Mouse (Mus musculus) heart, embryonic 10.5 days (tissue): ENCODE data around the gene Maml1. TPM values are rescaled to one million over a fixed set of nuclear protein-coding genes. Genes with fewer than 3 reads are reported as not detected.
A peak's percentile ranks its signal among the peaks of the same experiment; 100 is the strongest.

Experiments used
- DNase-seq: peaks from one replicate; pipeline ENCODE4 v3.0.0-alpha.2; 2017; ENCODE audit warnings: low spot score
- H3K27ac ChIP-seq: fragments of 300-500 bp; sonication (generic); 2 replicates; pipeline ENCODE4 v1.5.1; 2016; ENCODE audit warnings: mild to moderate bottlenecking
- H3K27me3 ChIP-seq: fragments of 300-500 bp; sonication (generic); 2 replicates; pipeline ENCODE4 v1.6.1; 2016; ENCODE audit warnings: mild to moderate bottlenecking; ENCODE audit not compliant: poor library complexity, insufficient read depth, severe bottlenecking
- H3K36me3 ChIP-seq: fragments of 300-500 bp; sonication (generic); 2 replicates; pipeline ENCODE4 v1.6.1; 2016; ENCODE audit warnings: mild to moderate bottlenecking, moderate library complexity
- H3K4me1 ChIP-seq: fragments of 300-500 bp; sonication (generic); 2 replicates; pipeline ENCODE4 v1.6.1; 2016; ENCODE audit warnings: mild to moderate bottlenecking
- H3K4me3 ChIP-seq: fragments of 300-500 bp; sonication (generic); 2 replicates; pipeline ENCODE4 v1.5.1; 2016; ENCODE audit warnings: mild to moderate bottlenecking, moderate library complexity
- H3K9me3 ChIP-seq: fragments of 300-500 bp; sonication (generic); 2 replicates; pipeline ENCODE4 v1.6.1; 2016; ENCODE audit warnings: mild to moderate bottlenecking, moderate library complexity
- WGBS: fragments of 180-500 bp; shearing (Covaris S2); methylation state at CpG from one replicate; pipeline ENCODE4 v1.1.7; 2016; 5-methylcytosine and 5-hydroxymethylcytosine counted together
- polyA plus RNA-seq: library from polyadenylated mRNA; unstranded; fragments of >200 nt; fragmentation: Nextera tagmentation; extraction: Ambion mirVana; gene quantifications from 2 replicates; pipeline ENCODE4 v1.2.1, GENCODE M21; 2016

Maml1 gene
- polyA plus RNA-seq, 1 experiment from 2014 or later: 4.7 TPM

DNA sequence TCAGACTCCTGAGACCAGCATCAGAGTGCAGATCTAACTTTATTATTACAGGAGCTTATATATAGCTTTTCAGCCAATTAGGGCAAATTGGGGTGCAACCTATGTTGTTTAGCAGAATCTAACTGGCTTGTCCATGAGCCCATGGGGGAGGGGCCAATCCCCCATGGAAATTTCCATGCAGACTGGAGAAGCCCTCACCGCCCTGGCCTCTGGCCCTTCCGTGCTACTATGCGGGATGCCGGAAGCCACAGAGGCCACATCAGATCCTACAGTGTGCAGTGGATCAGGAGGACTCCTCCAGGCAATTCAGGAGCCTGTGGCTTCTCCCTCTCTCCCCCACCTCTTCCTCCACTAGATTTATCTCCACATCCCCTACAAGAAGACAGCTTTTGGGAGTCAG is 74.3 kb downstream of the Maml1 start:
- no peak for DNase-seq
- peaks cover 5% of the 10 kb centered on the region; the same call in 1 of the 2 replicates for H3K27me3 ChIP-seq
- peaks cover 35% of the 10 kb centered on the region for H3K4me1 ChIP-seq
- H3K27ac ChIP-seq: peak overlapping the region; percentile 42; the same call in 1 of the 2 replicates
- 33% methylated on average over 4 of the region's 4 CpGs for WGBS
- no peaks in the 10 kb centered on the region for H3K36me3 ChIP-seq
- H3K4me3 ChIP-seq: no peak overlapping the region
- H3K9me3 ChIP-seq: no peaks in the 10 kb centered on the region

- Histone ChIP-seq H3K4me1 (peaks cover 41% of the 10 kb centered on the region), H3K9me3 (no peaks in the 10 kb centered on the region), H3K27me3 (no peaks in the 10 kb centered on the region), H3K36me3 (no peaks in the 10 kb centered on the region), H3K4me3 (no peak overlapping the region), H3K27ac (0 out of 2 replicates have a peak overlapping the region, but pooled peaks have one; percentile 13)
- 63% methylated on average over 4 of the region's 4 CpGs for WGBS
- no peak for DNase-seq
These were observed 75.3 kb downstream of the Maml1 start for GRCm38 (mm10) chr11:50216724-50217366.

GRCm38 (mm10) chr11:50215633-50216032 is 76.5 kb downstream of the Maml1 start:
- Histone ChIP-seq H3K27me3 (no peaks in the 10 kb centered on the region), H3K27ac (no peak overlapping the region), H3K9me3 (no peaks in the 10 kb centered on the region), H3K36me3 (no peaks in the 10 kb centered on the region), H3K4me1 (peaks cover 49% of the 10 kb centered on the region), H3K4me3 (peak overlapping the region; percentile 27; the same call in 1 of the 2 replicates)
- 14% methylated on average over 9 of the region's 9 CpGs for WGBS
- DNase-seq: no peak

GRCm38 (mm10) chr11:50214631-50215030 is 77.5 kb downstream of the Maml1 start:
- Histone ChIP-seq H3K4me1 (peaks cover 49% of the 10 kb centered on the region), H3K9me3 (no peaks in the 10 kb centered on the region), H3K27me3 (no peaks in the 10 kb centered on the region), H3K36me3 (no peaks in the 10 kb centered on the region), H3K4me3 (no peak overlapping the region), H3K27ac (no peak overlapping the region)
- no peak for DNase-seq
- WGBS: 92% methylated on average over 6 of the region's 6 CpGs

GRCm38 (mm10) chr11:50212848-50213758 is 79.0 kb downstream of the Maml1 start:
- Histone ChIP-seq H3K36me3 (peaks cover 6% of the 10 kb centered on the region), H3K27me3 (no peaks in the 10 kb centered on the region), H3K4me3 (peak overlapping the region; percentile 10), H3K4me1 (peaks cover 51% of the 10 kb centered on the region), H3K9me3 (no peaks in the 10 kb centered on the region), H3K27ac (peak overlapping the region; percentile 48)
- 50% methylated on average over 11 of the region's 11 CpGs for WGBS
- peak; percentile 89 for DNase-seq

- Histone ChIP-seq H3K4me1 (peaks cover 47% of the 10 kb centered on the region), H3K4me3 (no peak overlapping the region), H3K27ac (peak overlapping the region; percentile 48; the same call in 1 of the 2 replicates), H3K36me3 (peaks cover 16% of the 10 kb centered on the region), H3K27me3 (no peaks in the 10 kb centered on the region), H3K9me3 (no peaks in the 10 kb centered on the region)
- DNase-seq: no peak
- 75% methylated on average over 3 of the region's 3 CpGs for WGBS
These were observed 79.9 kb downstream of the Maml1 start for GRCm38 (mm10) chr11:50212060-50212739.

GRCm38 (mm10) chr11:50211322-50212059 is 80.6 kb downstream of the Maml1 start:
- H3K4me3 ChIP-seq: peak overlapping the region; percentile 96
- no peaks in the 10 kb centered on the region for H3K9me3 ChIP-seq
- H3K27ac ChIP-seq: peak overlapping the region; percentile 99
- H3K27me3 ChIP-seq: no peaks in the 10 kb centered on the region
- H3K4me1 ChIP-seq: peaks cover 40% of the 10 kb centered on the region
- H3K36me3 ChIP-seq: peaks cover 23% of the 10 kb centered on the region
- WGBS: 87% methylated on average over 3 of the region's 3 CpGs
- DNase-seq: no peak

DNA sequence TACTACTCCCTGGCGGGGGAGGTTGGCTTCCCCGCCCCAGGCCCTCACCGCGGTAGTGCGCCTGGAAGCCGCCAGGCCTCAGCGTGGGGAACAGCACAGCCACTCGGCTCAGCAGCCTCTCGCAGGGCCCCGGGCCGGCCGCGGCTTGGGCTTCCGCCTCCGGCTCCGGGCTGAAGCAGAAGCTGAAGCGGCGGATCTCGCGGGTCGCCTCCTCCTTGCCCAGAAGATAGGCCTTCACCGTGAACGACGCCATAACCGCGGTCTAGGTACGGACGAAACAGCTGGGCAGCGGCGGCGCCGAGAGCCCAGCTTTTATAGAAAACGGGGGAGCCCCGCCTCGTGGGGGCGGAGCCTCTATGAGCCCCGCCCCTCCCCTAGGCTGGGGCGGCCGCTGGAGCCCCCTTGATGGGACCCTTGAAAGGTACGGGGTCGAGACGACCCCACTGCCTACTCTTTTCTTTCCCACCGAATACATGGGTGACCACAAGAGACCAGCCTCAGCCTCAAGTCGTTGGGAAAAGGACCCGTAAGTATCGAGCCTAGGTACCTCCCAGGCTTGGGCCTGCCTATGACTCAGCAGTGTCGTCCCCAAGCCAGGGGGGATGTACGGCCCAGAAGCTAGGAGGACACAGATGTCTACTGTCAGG is 81.5 kb downstream of the Maml1 start, which contains the start of the genes Sqstm1 and Mgat4b:
Sqstm1 (minus strand) TSS at position 323 of the 647 bp plus-strand sequence.
Mgat4b (plus strand) TSS at position 386 of the 647 bp plus-strand sequence.
- Histone ChIP-seq H3K4me3 (peak within 1 kb of the TSS; percentile 96), H3K27ac (peak within 1 kb of the TSS; percentile 99), H3K36me3 (peaks cover 31% of the 10 kb centered on the region), H3K4me1 (peaks cover 31% of the 10 kb centered on the region), H3K9me3 (no peaks in the 10 kb centered on the region), H3K27me3 (no peaks in the 10 kb centered on the region)
- WGBS: under 1% methylated on average over 48 of the region's 48 CpGs
- DNase-seq: peak; percentile 92

DNA sequence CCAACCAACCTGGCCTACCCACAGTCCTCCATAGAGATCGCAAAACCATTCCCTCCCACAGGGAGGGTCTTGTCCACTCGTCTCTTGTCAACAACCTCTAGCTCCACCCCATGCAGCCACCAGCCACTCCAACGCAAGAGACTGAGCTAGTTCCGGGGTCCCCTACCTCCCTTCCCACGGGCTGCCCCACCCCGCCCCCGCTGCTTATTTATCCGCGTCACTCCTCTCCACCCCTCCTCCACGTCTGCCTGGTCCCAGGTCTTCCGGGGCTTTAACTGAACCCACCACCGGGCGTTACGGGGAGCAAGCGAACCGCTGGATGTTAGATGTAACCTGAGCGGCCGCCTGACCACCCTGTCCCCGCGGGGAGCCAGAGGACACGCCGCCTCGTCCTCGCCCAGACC is 82.0 kb downstream of the Maml1 start:
- H3K27ac ChIP-seq: peak overlapping the region; percentile 99
- H3K27me3 ChIP-seq: no peaks in the 10 kb centered on the region
- under 1% methylated on average over 24 of the region's 24 CpGs for WGBS
- peaks cover 36% of the 10 kb centered on the region for H3K36me3 ChIP-seq
- peak; percentile 99 for DNase-seq
- no peaks in the 10 kb centered on the region for H3K9me3 ChIP-seq
- H3K4me1 ChIP-seq: peaks cover 27% of the 10 kb centered on the region
- H3K4me3 ChIP-seq: peak overlapping the region; percentile 96

GRCm38 (mm10) chr11:50208039-50208438 is 84.1 kb downstream of the Maml1 start:
- Histone ChIP-seq H3K36me3 (peaks cover 55% of the 10 kb centered on the region), H3K9me3 (no peaks in the 10 kb centered on the region), H3K4me1 (peaks cover 20% of the 10 kb centered on the region), H3K27ac (no peak overlapping the region), H3K4me3 (no peak overlapping the region), H3K27me3 (no peaks in the 10 kb centered on the region)
- 90% methylated on average over 5 of the region's 5 CpGs for WGBS
- no peak for DNase-seq

DNA sequence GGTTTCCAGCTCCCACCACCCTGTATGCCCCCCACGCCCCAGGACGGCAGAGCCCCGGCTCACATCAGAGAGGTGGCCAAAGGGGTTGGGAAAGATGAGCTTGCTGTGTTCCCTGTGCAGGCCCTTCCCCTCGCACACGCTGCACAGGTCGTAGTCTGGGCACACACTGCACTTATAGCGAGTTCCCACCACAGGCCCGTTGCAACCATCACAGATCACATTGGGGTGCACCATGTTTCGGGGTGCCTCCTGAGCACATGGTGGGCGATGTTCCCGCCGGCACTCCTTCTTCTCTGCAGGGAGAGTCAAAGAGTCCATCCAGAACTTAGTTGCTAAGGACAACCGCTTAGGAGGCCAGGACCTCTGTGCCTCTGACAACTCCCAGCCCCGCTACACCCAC is 84.8 kb downstream of the Maml1 start:
- WGBS: 94% methylated on average over 14 of the region's 14 CpGs
- Histone ChIP-seq H3K4me3 (no peak overlapping the region), H3K4me1 (peaks cover 14% of the 10 kb centered on the region), H3K27ac (no peak overlapping the region), H3K27me3 (no peaks in the 10 kb centered on the region), H3K9me3 (no peaks in the 10 kb centered on the region), H3K36me3 (peaks cover 62% of the 10 kb centered on the region)
- DNase-seq: no peak

DNA sequence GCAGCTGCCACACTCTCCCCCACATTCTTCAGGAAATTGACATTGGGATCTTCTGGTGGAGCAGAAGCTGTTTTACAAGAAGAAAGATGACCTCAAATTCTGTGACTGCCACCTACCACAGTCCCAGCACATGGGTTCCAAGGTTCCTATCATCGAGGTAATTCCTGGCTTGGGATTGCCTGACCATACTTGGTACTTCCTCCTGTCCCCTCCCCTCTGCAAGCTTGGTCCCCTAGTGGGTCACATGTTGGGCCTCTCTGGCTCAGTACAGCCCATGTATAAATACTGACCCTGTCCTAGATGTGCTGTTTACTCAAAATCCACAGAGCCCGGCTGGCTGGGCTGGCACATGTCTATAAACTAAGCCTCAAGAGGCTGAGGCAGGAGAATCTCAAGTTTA is 86.1 kb downstream of the Maml1 start:
- Histone ChIP-seq H3K27ac (no peak overlapping the region), H3K27me3 (no peaks in the 10 kb centered on the region), H3K9me3 (no peaks in the 10 kb centered on the region), H3K4me3 (no peak overlapping the region), H3K36me3 (peaks cover 75% of the 10 kb centered on the region), H3K4me1 (peaks cover 6% of the 10 kb centered on the region)
- no peak for DNase-seq
- WGBS: 80% methylated on average over 2 of the region's 2 CpGs
